Mouse (Mus musculus): ENCODE measurements around the gene Slc38a2. TPM values are rescaled to one million over a fixed set of nuclear protein-coding genes. Genes with fewer than 3 reads are reported as not detected.

Gene Slc38a2
- 262 and 326 TPM in 2 replicates for total RNA-seq (2012; rRNA removed)

- no peak for DNase-seq (ENCODE audit: low read depth, low spot score)
- H3K9me3 ChIP-seq (ENCODE audit: control insufficient read depth, insufficient read depth, low read depth, low read length), result no peaks in the 10 kb centered on the region
- H3K4me3 ChIP-seq (ENCODE audit: insufficient read depth in 1 of 2, low read depth in 1 of 2, low read length in 2 of 2, poor library complexity in 1 of 2, severe bottlenecking in 1 of 2), result peak within 1 kb of the TSS; percentile 67 to 100
- H3K4me1 ChIP-seq (ENCODE audit: control insufficient read depth in 2 of 2, insufficient read depth in 2 of 2, low read length in 2 of 2, poor library complexity in 1 of 2), result peaks cover 6 to 19% of the 10 kb centered on the region in 2 experiments
- peak within 1 kb of the TSS; percentile 100 for H3K9ac ChIP-seq (ENCODE audit: insufficient read depth, low read depth, low read length, poor library complexity, severe bottlenecking)
- peaks cover 34% of the 10 kb centered on the region for H3K36me3 ChIP-seq (ENCODE audit: control insufficient read depth, insufficient read depth, low read length, poor library complexity, severe bottlenecking)
- in situ Hi-C loops (cut with MboI; ENCODE audit: low sequenced_read_pairs in 2 of 2, unreplicated experiment in 2 of 2), result no loop called here
- TF ChIP-seq ZC3H11A (IDR thresholded peaks at IDR 0.05; ENCODE audit: borderline replicate concordance, low read depth, low read length) (no peak), CHD2 (IDR thresholded peaks at IDR 0.05; ENCODE audit: low read depth, low read length) (no peak), MAFK (IDR thresholded peaks at IDR 0.05; ENCODE audit: insufficient read depth, low read depth, low read length) (no peak), HCFC1 (IDR thresholded peaks at IDR 0.05; ENCODE audit: borderline replicate concordance, insufficient read depth, low read length) (peak; percentile 37; the same call in 1 of the 2 replicates), ZNF384 (IDR thresholded peaks at IDR 0.05; ENCODE audit: low read depth, low read length) (peak; percentile 54; the same call in 1 of the 2 replicates)
- H3K27ac ChIP-seq (ENCODE audit: insufficient read depth, low read depth, low read length, poor library complexity, severe bottlenecking), result peak within 1 kb of the TSS; percentile 99
Measured at GRCm38 (mm10) chr15:96699521-96700511, at the start of gene Slc38a2. TSS of gene Slc38a2 (minus strand) at chr15:96699730.

- in situ Hi-C loops (cut with MboI; ENCODE audit: low sequenced_read_pairs in 2 of 2, unreplicated experiment in 2 of 2), result no loop called here
- no peak for DNase-seq (ENCODE audit: low read depth, low spot score)
- Histone ChIP-seq H3K9me3 (ENCODE audit: control insufficient read depth, insufficient read depth, low read depth, low read length) (no peaks in the 10 kb centered on the region), H3K9ac (ENCODE audit: insufficient read depth, low read depth, low read length, poor library complexity, severe bottlenecking) (no peak overlapping the region), H3K4me3 (ENCODE audit: insufficient read depth in 1 of 2, low read depth in 1 of 2, low read length in 2 of 2, poor library complexity in 1 of 2, severe bottlenecking in 1 of 2) (no peak overlapping the region), H3K27ac (ENCODE audit: insufficient read depth, low read depth, low read length, poor library complexity, severe bottlenecking) (no peak overlapping the region), H3K4me1 (ENCODE audit: control insufficient read depth in 2 of 2, insufficient read depth in 2 of 2, low read length in 2 of 2, poor library complexity in 1 of 2) (peaks cover 0 to 2% of the 10 kb centered on the region in 2 experiments; a peak in 1 of 4 replicates), H3K36me3 (ENCODE audit: control insufficient read depth, insufficient read depth, low read length, poor library complexity, severe bottlenecking) (no peaks in the 10 kb centered on the region)
- TF ChIP-seq HCFC1 (IDR thresholded peaks at IDR 0.05; ENCODE audit: borderline replicate concordance, insufficient read depth, low read length) (no peak), CHD2 (IDR thresholded peaks at IDR 0.05; ENCODE audit: low read depth, low read length) (no peak), ZC3H11A (IDR thresholded peaks at IDR 0.05; ENCODE audit: borderline replicate concordance, low read depth, low read length) (no peak), ZNF384 (IDR thresholded peaks at IDR 0.05; ENCODE audit: low read depth, low read length) (no peak), MAFK (IDR thresholded peaks at IDR 0.05; ENCODE audit: insufficient read depth, low read depth, low read length) (no peak)
Measured at GRCm38 (mm10) chr15:96749101-96749500, 49.6 kb upstream of the Slc38a2 start.

- no peak for DNase-seq (ENCODE audit: low read depth, low spot score)
- Histone ChIP-seq H3K27ac (ENCODE audit: insufficient read depth, low read depth, low read length, poor library complexity, severe bottlenecking) (no peak overlapping the region), H3K9me3 (ENCODE audit: control insufficient read depth, insufficient read depth, low read depth, low read length) (no peaks in the 10 kb centered on the region), H3K36me3 (ENCODE audit: control insufficient read depth, insufficient read depth, low read length, poor library complexity, severe bottlenecking) (no peaks in the 10 kb centered on the region), H3K9ac (ENCODE audit: insufficient read depth, low read depth, low read length, poor library complexity, severe bottlenecking) (no peak overlapping the region), H3K4me3 (ENCODE audit: insufficient read depth in 1 of 2, low read depth in 1 of 2, low read length in 2 of 2, poor library complexity in 1 of 2, severe bottlenecking in 1 of 2) (no peak overlapping the region), H3K4me1 (ENCODE audit: control insufficient read depth in 2 of 2, insufficient read depth in 2 of 2, low read length in 2 of 2, poor library complexity in 1 of 2) (peaks cover 0 to 4% of the 10 kb centered on the region in 2 experiments; a peak in 1 of 4 replicates)
- in situ Hi-C loops (cut with MboI; ENCODE audit: low sequenced_read_pairs in 2 of 2, unreplicated experiment in 2 of 2), result no loop called here
- TF ChIP-seq ZC3H11A (IDR thresholded peaks at IDR 0.05; ENCODE audit: borderline replicate concordance, low read depth, low read length) (no peak), HCFC1 (IDR thresholded peaks at IDR 0.05; ENCODE audit: borderline replicate concordance, insufficient read depth, low read length) (no peak), CHD2 (IDR thresholded peaks at IDR 0.05; ENCODE audit: low read depth, low read length) (no peak), ZNF384 (IDR thresholded peaks at IDR 0.05; ENCODE audit: low read depth, low read length) (no peak), MAFK (IDR thresholded peaks at IDR 0.05; ENCODE audit: insufficient read depth, low read depth, low read length) (no peak)
Measured at GRCm38 (mm10) chr15:96747551-96747950, 48.0 kb upstream of the Slc38a2 start.

GRCm38 (mm10) chr15:96746986-96747385, 47.5 kb upstream of the Slc38a2 start:
- no peaks in the 10 kb centered on the region for H3K9me3 ChIP-seq (ENCODE audit: control insufficient read depth, insufficient read depth, low read depth, low read length)
- DNase-seq (ENCODE audit: low read depth, low spot score), result no peak
- H3K27ac ChIP-seq (ENCODE audit: insufficient read depth, low read depth, low read length, poor library complexity, severe bottlenecking), result no peak overlapping the region
- H3K4me1 ChIP-seq (ENCODE audit: control insufficient read depth in 2 of 2, insufficient read depth in 2 of 2, low read length in 2 of 2, poor library complexity in 1 of 2), result peaks cover 0 to 4% of the 10 kb centered on the region in 2 experiments; a peak in 1 of 4 replicates
- no peak for TF ChIP-seq HCFC1 (IDR thresholded peaks at IDR 0.05; ENCODE audit: borderline replicate concordance, insufficient read depth, low read length)
- no peak overlapping the region for H3K9ac ChIP-seq (ENCODE audit: insufficient read depth, low read depth, low read length, poor library complexity, severe bottlenecking)
- no peak overlapping the region for H3K4me3 ChIP-seq (ENCODE audit: insufficient read depth in 1 of 2, low read depth in 1 of 2, low read length in 2 of 2, poor library complexity in 1 of 2, severe bottlenecking in 1 of 2)
- in situ Hi-C loops (cut with MboI; ENCODE audit: low sequenced_read_pairs in 2 of 2, unreplicated experiment in 2 of 2), result no loop called here
- no peaks in the 10 kb centered on the region for H3K36me3 ChIP-seq (ENCODE audit: control insufficient read depth, insufficient read depth, low read length, poor library complexity, severe bottlenecking)
